In genomic region chr9:118040218-118041021, GRCm38 (mm10) we compare ENCODE assay signal across 8 mouse cellular contexts. TPM values are rescaled to one million over a fixed set of nuclear protein-coding genes. Genes with fewer than 3 reads are reported as not detected.
DNase-seq lines count a peak whose midpoint lies in the region; ATAC-seq and TF ChIP-seq lines count a peak whose summit lies in the region.

Gene Azi2, plus strand, starts transcription at chr9:118040499.

- H3K36me3 ChIP-seq in heart, embryonic 12.5 days: no peaks in the 10 kb centered on the region; the same call in 1 of the 2 replicates
- H3K36me3 ChIP-seq in kidney, postnatal 0 days (ENCODE audit: insufficient read depth, low read length): no peaks in the 10 kb centered on the region
- no peaks in the 10 kb centered on the region for H3K36me3 ChIP-seq in liver, embryonic 11.5 days (ENCODE audit: control insufficient read depth, insufficient read depth, low read length)
- no peaks in the 10 kb centered on the region; the same call in none of the 2 replicates for H3K36me3 ChIP-seq in stomach, embryonic 14.5 days (ENCODE audit: control insufficient read depth, insufficient read depth, low read length)

- peaks cover 10% of the 10 kb centered on the region for H3K4me1 ChIP-seq in heart, embryonic 12.5 days (replicated peaks)
- H3K4me1 ChIP-seq in kidney, postnatal 0 days (replicated peaks; ENCODE audit: insufficient read depth, low read length): 0 out of 2 replicates have a peak, but pooled peaks cover 2% of the 10 kb centered on the region
- H3K4me1 ChIP-seq in liver, embryonic 11.5 days (replicated peaks; ENCODE audit: control insufficient read depth, insufficient read depth, low read length): peaks cover 5% of the 10 kb centered on the region; the same call in 1 of the 2 replicates
- H3K4me1 ChIP-seq in stomach, embryonic 14.5 days (ENCODE audit: control insufficient read depth, insufficient read depth, low read length): peaks cover 11% of the 10 kb centered on the region; the same call in 1 of the 2 replicates

- peak; percentile 97 for TF ChIP-seq CTCF in kidney, postnatal 0 days (IDR thresholded peaks at IDR 0.05; ENCODE audit: low read depth)

- H3K9ac ChIP-seq in heart, embryonic 12.5 days: peak within 1 kb of the TSS; percentile 80
- peak within 1 kb of the TSS; percentile 82 for H3K9ac ChIP-seq in kidney, postnatal 0 days (ENCODE audit: low read depth, low read length)
- peak within 1 kb of the TSS; percentile 94 for H3K9ac ChIP-seq in liver, embryonic 11.5 days (ENCODE audit: low read depth, low read length)
- H3K9ac ChIP-seq in stomach, embryonic 14.5 days (replicated peaks; ENCODE audit: low read depth, low read length): peak within 1 kb of the TSS; percentile 85

- peak; percentile 97 for ATAC-seq in erythroid progenitor cell, adult 5-6 weeks (replicated peaks; ENCODE audit: low FRiP score, poor library complexity, severe bottlenecking)
- ATAC-seq in heart, embryonic 12.5 days (ENCODE audit: insufficient number of reproducible peaks, low FRiP score): peak; percentile 99
- peak; percentile 99 for ATAC-seq in kidney, postnatal 0 days (replicated peaks; ENCODE audit: low FRiP score, low read depth)
- peak; percentile 98 for ATAC-seq in liver, embryonic 11.5 days (replicated peaks; ENCODE audit: low FRiP score)
- peak; percentile 99 for ATAC-seq in stomach, embryonic 14.5 days (ENCODE audit: insufficient number of reproducible peaks, insufficient read depth, low FRiP score, low read depth)

- peak within 1 kb of the TSS; percentile 91 for H3K4me3 ChIP-seq in heart, embryonic 12.5 days
- peak within 1 kb of the TSS; percentile 65 for H3K4me3 ChIP-seq in kidney, postnatal 0 days (replicated peaks; ENCODE audit: low read depth, low read length)
- H3K4me3 ChIP-seq in liver, embryonic 11.5 days (ENCODE audit: low read depth, low read length): peak within 1 kb of the TSS; percentile 87
- peak within 1 kb of the TSS; percentile 90 for H3K4me3 ChIP-seq in stomach, embryonic 14.5 days (ENCODE audit: low read depth, low read length)

- peak within 1 kb of the TSS; percentile 94 for H3K27ac ChIP-seq in heart, embryonic 12.5 days (ENCODE audit: poor library complexity, severe bottlenecking)
- H3K27ac ChIP-seq in kidney, postnatal 0 days: peak within 1 kb of the TSS; percentile 96
- H3K27ac ChIP-seq in liver, embryonic 11.5 days (ENCODE audit: low read depth, low read length): peak within 1 kb of the TSS; percentile 97
- H3K27ac ChIP-seq in stomach, embryonic 14.5 days (ENCODE audit: low read length): peak within 1 kb of the TSS; percentile 92

- H3K9me3 ChIP-seq in heart, embryonic 12.5 days (replicated peaks): no peaks in the 10 kb centered on the region
- H3K9me3 ChIP-seq in kidney, postnatal 0 days (replicated peaks; ENCODE audit: low read length): no peaks in the 10 kb centered on the region
- no peaks in the 10 kb centered on the region for H3K9me3 ChIP-seq in liver, embryonic 11.5 days (ENCODE audit: control insufficient read depth, low read length)
- H3K9me3 ChIP-seq in stomach, embryonic 14.5 days (ENCODE audit: control insufficient read depth, low read depth, low read length): no peaks in the 10 kb centered on the region

- DNase-seq in CD4-positive helper T cell, adult 2 months (ENCODE audit: low read depth, low spot score): peak; percentile 100
- peak; percentile 95 for DNase-seq in brain, embryonic 18.5 days (ENCODE audit: low read depth, low spot score)
- DNase-seq in kidney, postnatal 0 days (ENCODE audit: low spot score): peak; percentile 99
- DNase-seq in liver, embryonic 11.5 days (ENCODE audit: low spot score): peak; percentile 94
- DNase-seq in naive thymus-derived CD4-positive, alpha-beta T cell, adult 2 months (ENCODE audit: low read depth): peak; percentile 100

- H3K4me2 ChIP-seq in heart, embryonic 12.5 days: peak within 1 kb of the TSS; percentile 76
- peak within 1 kb of the TSS; percentile 71 for H3K4me2 ChIP-seq in kidney, postnatal 0 days (ENCODE audit: low read length)
- H3K4me2 ChIP-seq in liver, embryonic 11.5 days: peak within 1 kb of the TSS; percentile 74
- H3K4me2 ChIP-seq in stomach, embryonic 14.5 days (replicated peaks; ENCODE audit: low read depth, low read length): peak within 1 kb of the TSS; percentile 64

- no peaks in the 10 kb centered on the region for H3K27me3 ChIP-seq in heart, embryonic 12.5 days (replicated peaks)
- H3K27me3 ChIP-seq in kidney, postnatal 0 days (ENCODE audit: insufficient read depth, low read length): no peaks in the 10 kb centered on the region
- no peaks in the 10 kb centered on the region for H3K27me3 ChIP-seq in liver, embryonic 11.5 days (replicated peaks; ENCODE audit: control insufficient read depth, insufficient read depth, low read length)
- no peaks in the 10 kb centered on the region for H3K27me3 ChIP-seq in stomach, embryonic 14.5 days (ENCODE audit: control insufficient read depth, insufficient read depth, low read length)

- under 1% methylated on average over 86 of the region's 87 CpGs for WGBS in heart, embryonic 12.5 days
- WGBS in kidney, postnatal 0 days: under 1% methylated on average over 86 of the region's 87 CpGs
- under 1% methylated on average over 82 of the region's 87 CpGs for WGBS in liver, embryonic 11.5 days
- under 1% methylated on average over 85 of the region's 87 CpGs for WGBS in stomach, embryonic 14.5 days

RNA-seq across cellular contexts. Expression of gene Azi2, which starts in this region (rescaled TPM):
- 42.9 and 93.1 TPM in 2 replicates for total RNA-seq in erythroid progenitor cell, adult 5-6 weeks (2015; ENCODE audit: low replicate concordance)
- total RNA-seq in erythroid progenitor cell, adult 5-6 weeks (2017; ENCODE audit: low replicate concordance): 47.7 and 81.4 TPM in 2 replicates
- 72.2 and 73.3 TPM in 2 replicates for polyA plus RNA-seq in heart, embryonic 12.5 days (2016; fragmentation: Nextera tagmentation; extraction: Ambion mirVana)
- 63.5 and 67.0 TPM in 2 replicates for polyA plus RNA-seq in kidney, postnatal 0 days (2015; fragmentation: Nextera tagmentation; extraction: Ambion mirVana)
- polyA plus RNA-seq in liver, embryonic 11.5 days (2014; fragmentation: Nextera tagmentation; extraction: Ambion mirVana): 75.1 and 78.7 TPM in 2 replicates
- 86.0 and 93.0 TPM in 2 replicates for polyA plus RNA-seq in stomach, embryonic 14.5 days (2014; fragmentation: Nextera tagmentation; extraction: Ambion mirVana)

Comparison
In these comparisons a context has a peak if more than half of its experiments do, and no peak if none do; other contexts are left out.
1. Peak in every context shown above with its lines: DNase-seq, ATAC-seq, H3K4me3 ChIP-seq and H3K27ac ChIP-seq.